Mouse (Mus musculus): ENCODE data around the gene Rpp25l. TPM values are rescaled to one million over a fixed set of nuclear protein-coding genes. Genes with fewer than 3 reads are reported as not detected.

Rpp25l gene
- total RNA-seq, 2 experiments from 2014 or later, result 36.0 to 39.0 TPM

DNA sequence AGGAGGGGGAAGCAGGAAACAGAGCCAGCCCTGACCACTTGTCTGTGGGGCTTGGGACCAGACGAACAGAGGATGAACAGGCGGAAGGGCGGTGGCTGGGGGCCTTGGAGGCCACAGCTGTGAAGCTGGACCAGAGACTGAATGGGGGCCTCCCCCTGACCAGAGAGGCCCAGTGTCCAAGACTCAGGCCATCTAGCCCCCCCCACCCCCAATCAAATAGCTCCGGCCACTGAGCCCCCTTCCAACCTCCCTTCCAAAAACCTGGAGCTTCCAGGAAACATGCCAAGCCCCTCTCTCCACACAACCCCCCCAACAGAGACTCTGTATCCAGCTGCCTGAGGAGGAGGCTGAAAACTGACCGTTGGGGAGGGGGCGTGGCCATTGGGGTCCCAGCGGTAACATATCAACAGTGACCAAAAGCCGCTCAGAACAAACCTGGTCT is 40.8 kb downstream of the Rpp25l start:
- DNase-seq (ENCODE audit: low spot score in 2 of 2), result no peak

GRCm38 (mm10) chr4:41671963-41672480 is 41.3 kb downstream of the Rpp25l start:
- DNase-seq (ENCODE audit: low spot score in 2 of 2), result no peak

GRCm38 (mm10) chr4:41671500-41671899 is 41.8 kb downstream of the Rpp25l start:
- no peak for DNase-seq (ENCODE audit: low spot score in 2 of 2)

GRCm38 (mm10) chr4:41670836-41671235 is 42.5 kb downstream of the Rpp25l start:
- no peak for DNase-seq (ENCODE audit: low spot score in 2 of 2)

DNA sequence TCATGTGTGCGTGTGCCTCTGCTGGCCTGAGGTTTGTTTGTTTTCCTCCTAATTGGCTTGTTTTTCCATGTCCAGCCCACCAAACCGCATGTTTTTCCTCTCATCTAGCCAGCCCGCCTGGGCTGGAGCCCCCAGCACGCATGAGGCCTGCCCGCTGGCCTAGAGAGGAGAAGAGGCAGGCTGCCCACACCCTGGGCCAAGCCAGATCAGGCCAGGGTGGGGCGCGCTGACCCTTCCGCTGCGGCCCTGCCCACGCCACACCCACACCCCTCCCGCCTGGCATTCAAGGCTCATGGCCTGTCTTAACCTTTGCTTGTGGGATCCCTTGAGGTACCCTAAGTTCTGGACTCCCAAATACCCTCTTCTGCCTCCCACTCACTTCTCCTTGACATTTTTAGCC is 46.7 kb downstream of the Rpp25l start:
- no peak for DNase-seq (ENCODE audit: low spot score in 2 of 2)

GRCm38 (mm10) chr4:41665009-41665675 is 48.2 kb downstream of the Rpp25l start:
- DNase-seq (ENCODE audit: low spot score in 2 of 2), result no peak

- DNase-seq (ENCODE audit: low spot score in 2 of 2), result no peak
Measured at GRCm38 (mm10) chr4:41664533-41664932, 48.8 kb downstream of the Rpp25l start.

DNA sequence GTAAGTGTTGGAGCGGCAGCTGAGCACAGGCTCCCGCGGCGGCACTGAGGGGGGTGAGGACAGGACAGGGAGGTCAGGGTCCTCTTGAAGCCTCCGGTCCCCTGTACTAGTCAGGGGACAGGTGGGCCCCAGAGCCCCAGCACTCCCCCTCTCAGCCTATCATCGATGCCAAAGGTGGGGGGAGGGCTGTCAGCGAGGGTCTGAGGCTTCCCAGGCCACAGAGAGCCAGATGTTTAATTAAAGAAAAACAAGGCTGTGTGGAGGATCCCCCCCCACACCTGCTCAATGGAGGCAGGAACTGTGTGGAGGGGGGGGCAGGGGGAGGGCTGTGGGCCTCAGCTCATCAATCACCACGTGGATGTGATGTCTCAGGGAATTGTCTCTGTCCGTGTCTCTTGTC is 49.7 kb downstream of the Rpp25l start:
- DNase-seq (ENCODE audit: low spot score in 2 of 2), result no peak

GRCm38 (mm10) chr4:41662723-41663122 is 50.6 kb downstream of the Rpp25l start:
- no peak for DNase-seq (ENCODE audit: low spot score in 2 of 2)

Other genes starting within 250 kb of the Rpp25l start
- gene Kif24, start 248.6 kb downstream of the Rpp25l start, total RNA-seq (2021), result 1 to 10 TPM in 1 of 2 experiments, under 1 TPM in 1; 0.52 to 1.0 TPM
- gene Nudt2, start 248.4 kb downstream of the Rpp25l start, total RNA-seq (2021), result 10 to 100 TPM; 29.5 to 32.0 TPM
- 10 to 100 TPM; 29.0 to 29.3 TPM for gene AI464131, start 210.5 kb downstream of the Rpp25l start, total RNA-seq (2021)
- gene 1110017D15Rik, start 196.2 kb downstream of the Rpp25l start, total RNA-seq (2021), result 1 to 10 TPM; 4.5 to 7.0 TPM
- 100 to 1,000 TPM; 159 to 163 TPM for gene Fam219a, start 144.0 kb downstream of the Rpp25l start, total RNA-seq (2021)
- gene Dnaic1, start 143.8 kb downstream of the Rpp25l start, total RNA-seq (2021), result 1 to 10 TPM; 7.8 to 9.0 TPM
- gene Enho, start 73.2 kb downstream of the Rpp25l start, total RNA-seq (2021), result 10 to 100 TPM; 61.9 to 65.0 TPM
- 100 to 1,000 TPM; 110 to 113 TPM for gene Cntfr, start 16.4 kb downstream of the Rpp25l start, total RNA-seq (2021)
- 10 to 100 TPM; 35.5 to 37.0 TPM for gene Il11ra1, start 13.5 kb downstream of the Rpp25l start, total RNA-seq (2021)
- gene Dctn3, start 9.6 kb upstream of the Rpp25l start, total RNA-seq (2021), result 100 to 1,000 TPM; 150 to 151 TPM
- not detected for gene Arid3c, start 17.6 kb upstream of the Rpp25l start, total RNA-seq (2021)
- 10 to 100 TPM; 52.2 to 54.3 TPM for gene Galt, start 41.7 kb upstream of the Rpp25l start, total RNA-seq (2021)
- gene Sigmar1, start 42.6 kb upstream of the Rpp25l start, total RNA-seq (2021), result 10 to 100 TPM; 36.9 to 44.0 TPM
- gene Ccl27a, start 60.7 kb upstream of the Rpp25l start, total RNA-seq (2021), result 100 to 1,000 TPM; 125 to 135 TPM
- gene Gm21541, start 190.1 kb upstream of the Rpp25l start, total RNA-seq (2021), result not detected
- gene Gm20878, start 228.0 kb upstream of the Rpp25l start, total RNA-seq (2021), result 10 to 100 TPM; 17.1 to 17.4 TPM